Mouse (Mus musculus) layer of hippocampus, adult 2 months (tissue): ENCODE data around the gene Tmem43. TPM values are rescaled to one million over a fixed set of nuclear protein-coding genes. Genes with fewer than 3 reads are reported as not detected.
"Not testable (repeated sequence)": the region's sequence is repeated elsewhere in the genome, so short reads cannot be mapped to it uniquely, and the experiment has no call there.

Experiments
- DNase-seq, 2 experiments: peaks; one replicate each; pipeline ENCODE4 v3.0.0; 2022; ENCODE audit warnings: low spot score in 2 of 2
- H3K27ac ChIP-seq: fragments of 200-600 bp; 2 replicates; pipeline ENCODE4 v1.8.1; 2022
- H3K4me3 ChIP-seq: fragments of 200-600 bp; 2 replicates; pipeline ENCODE4 v1.8.1; 2022; ENCODE audit warnings: mild to moderate bottlenecking
- CTCF ChIP-seq: fragments of 200-600 bp; conservative IDR thresholded peaks from 2 replicates; pipeline ENCODE4 v1.8.1; 2022; ENCODE audit warnings: antibody characterized with exemption, mild to moderate bottlenecking, moderate library complexity
- total RNA-seq, 2 experiments: library from RNA; stranded (reverse); gene quantifications; 2 replicates each; pipeline ENCODE4 v1.2.3; 2021

Tmem43 gene
- total RNA-seq, 2 experiments from 2014 or later, result 28.3 to 28.7 TPM

DNA sequence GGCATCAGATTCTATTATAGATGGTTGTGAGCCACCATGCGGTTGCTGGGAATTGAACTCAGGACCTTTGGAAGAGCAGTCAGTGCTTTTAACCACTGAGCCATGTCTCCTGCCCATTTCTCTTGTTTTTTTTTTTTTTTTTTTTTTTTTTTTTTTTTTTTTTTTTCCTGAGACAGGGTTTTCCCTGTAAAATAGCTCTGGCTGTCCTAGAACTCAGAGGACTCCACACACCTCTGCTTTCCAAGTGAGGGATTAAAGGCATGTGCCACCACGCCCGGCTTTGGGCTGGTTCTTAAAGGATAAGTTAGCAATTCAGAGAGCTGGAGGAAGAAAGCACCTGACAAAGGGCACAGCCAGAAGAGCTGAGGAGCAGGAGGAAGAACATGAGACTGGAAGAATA, 2.1 kb upstream of the Tmem43 start:
- DNase-seq, H3K4me3 ChIP-seq, H3K27ac ChIP-seq: not testable (repeated sequence)
- TF ChIP-seq CTCF, result peak; percentile 22; the same call in 1 of the 2 replicates

DNA sequence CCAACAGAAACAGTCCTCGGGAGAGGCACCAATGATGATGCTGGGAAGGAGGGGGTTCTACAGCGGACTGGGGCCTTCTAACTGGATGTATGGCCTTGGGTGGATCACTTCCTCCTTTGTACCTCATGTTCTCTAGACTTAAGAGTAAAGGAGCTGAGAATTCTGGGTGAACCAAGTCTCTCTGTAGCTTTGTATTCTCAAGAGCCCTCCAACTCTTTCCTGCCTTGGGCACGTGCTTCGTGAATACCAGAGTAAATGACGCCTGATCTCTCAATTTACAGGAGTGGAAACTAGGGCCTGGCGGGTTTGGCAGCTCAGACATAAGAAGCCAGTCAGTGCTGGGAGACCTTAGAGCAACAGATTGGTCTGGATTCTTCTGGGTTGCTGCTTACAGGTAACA, 1.2 kb upstream of the Tmem43 start:
- Histone ChIP-seq H3K4me3 (peak overlapping the region; percentile 71), H3K27ac (peak overlapping the region; percentile 92; the same call in 1 of the 2 replicates)
- DNase-seq, result no peak
- no peak for TF ChIP-seq CTCF

DNA sequence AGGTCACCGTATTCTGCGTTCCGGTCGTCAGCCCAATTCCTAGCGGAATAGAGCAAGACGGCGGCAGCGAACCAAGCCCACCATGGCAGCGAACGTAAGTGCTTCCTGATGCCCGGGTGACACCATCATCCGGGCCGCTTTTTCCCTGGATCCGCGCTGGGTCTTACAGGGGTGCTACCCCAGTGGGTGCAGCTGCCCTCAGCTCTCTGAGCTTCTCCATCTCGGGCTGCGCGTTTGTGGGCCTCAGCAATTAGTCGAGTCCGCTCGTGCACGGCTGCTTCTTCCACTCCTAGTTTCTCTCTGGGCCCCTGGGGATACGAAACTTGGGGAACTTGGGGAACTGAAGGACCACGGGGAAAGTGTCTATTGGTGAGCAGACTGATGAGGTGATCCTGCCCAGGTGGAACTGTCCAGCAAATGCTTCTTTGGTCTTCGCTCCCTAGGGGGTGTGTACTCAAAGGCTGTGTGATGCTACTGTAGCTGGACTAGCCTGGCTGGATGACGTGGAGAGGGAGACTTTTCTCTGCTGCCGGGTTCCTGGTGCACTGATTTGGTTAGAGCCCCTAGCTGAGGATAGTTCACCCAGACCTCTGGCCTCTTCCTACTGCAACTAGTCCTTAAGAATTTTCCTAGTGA, 420 bp downstream of the Tmem43 start:
- no peak for DNase-seq
- TF ChIP-seq CTCF, result no peak
- peak overlapping the region; percentile 73 for H3K27ac ChIP-seq
- peak overlapping the region; percentile 71 for H3K4me3 ChIP-seq

DNA sequence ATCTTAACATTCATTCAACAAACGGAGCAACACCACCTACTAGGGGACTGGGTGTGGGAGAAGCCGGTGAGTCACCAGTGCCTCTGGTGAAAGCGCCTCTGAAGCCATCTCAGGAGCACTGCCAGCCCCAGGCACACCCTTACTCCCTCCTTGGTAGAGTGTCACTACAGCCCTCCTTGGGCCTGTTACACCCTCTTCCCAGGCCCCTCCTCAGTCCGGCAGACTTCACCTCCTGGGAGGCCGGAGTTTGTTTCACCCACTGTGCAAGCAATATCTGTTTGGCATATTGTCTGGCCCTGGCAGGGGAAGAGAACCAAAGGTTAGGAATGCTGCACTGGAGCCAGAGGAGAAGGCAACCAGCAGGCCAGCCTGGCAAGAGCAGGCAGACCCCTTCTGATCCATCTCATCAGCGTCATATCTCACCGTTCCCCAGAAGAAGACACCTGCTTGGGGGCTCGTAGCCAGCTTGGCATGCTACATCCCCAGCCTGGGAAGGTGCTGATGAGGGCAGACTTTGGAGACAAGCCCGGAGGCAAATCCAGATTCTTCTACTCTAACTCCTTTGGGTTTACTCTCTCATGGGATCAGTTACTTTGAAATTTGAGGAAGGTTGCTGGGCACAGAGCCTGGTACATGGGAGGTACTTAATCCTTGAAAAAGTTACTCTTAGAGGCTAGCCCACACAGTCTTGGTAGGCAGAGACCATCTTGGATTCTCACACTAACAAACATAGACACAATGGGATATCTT, 1.1 kb downstream of the Tmem43 start:
- no peak for TF ChIP-seq CTCF
- H3K4me3 ChIP-seq, result peak overlapping the region; percentile 71
- DNase-seq, result no peak
- no peak overlapping the region for H3K27ac ChIP-seq

DNA sequence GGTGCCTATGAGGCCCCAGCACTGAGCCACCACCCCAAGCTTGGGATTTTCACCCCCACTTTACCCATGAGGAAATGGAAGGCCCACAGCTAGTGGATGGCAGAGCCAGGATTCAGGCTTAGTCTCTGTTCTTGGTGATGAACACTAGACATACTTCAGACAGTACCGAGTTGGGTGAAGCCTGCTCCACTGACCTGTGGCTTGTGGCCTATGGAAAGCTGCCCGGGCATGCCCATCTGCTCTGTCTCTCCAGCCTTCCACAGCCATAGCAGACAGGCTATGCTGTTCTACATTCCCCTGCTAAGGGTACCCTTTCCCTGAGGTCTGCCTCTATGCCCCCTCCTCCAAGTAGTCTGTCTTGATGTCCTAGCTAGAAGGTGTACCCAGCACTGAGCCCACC, 3.0 kb downstream of the Tmem43 start:
- no peak for TF ChIP-seq CTCF
- no peak for DNase-seq
- Histone ChIP-seq H3K27ac (no peak overlapping the region), H3K4me3 (no peak overlapping the region)

DNA sequence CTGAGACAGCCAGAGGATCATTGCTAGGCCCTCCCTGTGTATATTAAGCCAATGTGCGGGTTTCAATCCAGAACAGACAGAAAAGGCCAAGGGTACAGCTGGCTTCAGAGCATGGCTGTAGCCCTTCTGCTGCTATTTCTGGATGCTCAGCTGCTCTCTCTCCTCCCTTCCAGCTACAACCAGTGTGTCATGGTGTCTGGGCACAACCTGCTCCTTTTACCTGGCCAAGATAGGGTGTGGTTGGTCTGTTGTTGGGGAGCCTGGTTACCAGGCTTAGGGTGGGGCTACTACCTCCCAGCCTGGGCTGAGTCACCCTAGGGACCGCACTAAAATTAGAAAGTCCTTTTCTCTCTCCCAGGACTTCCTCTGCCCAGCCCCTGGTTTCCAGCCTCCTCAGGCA, 9.9 kb downstream of the Tmem43 start:
- no peak overlapping the region for H3K27ac ChIP-seq
- DNase-seq, result no peak
- no peak overlapping the region for H3K4me3 ChIP-seq
- TF ChIP-seq CTCF, result no peak

GRCm38 (mm10) chr6:91486736-91487453, 13.4 kb downstream of the Tmem43 start:
- Histone ChIP-seq H3K4me3 (no peak overlapping the region), H3K27ac (no peak overlapping the region)
- no peak for DNase-seq
- TF ChIP-seq CTCF, result no peak

- no peak for TF ChIP-seq CTCF
- Histone ChIP-seq H3K4me3 (no peak overlapping the region), H3K27ac (peak overlapping the region; percentile 65)
- DNase-seq, result peak in 1 of 2 experiments; percentile 46
These were observed 15.2 kb downstream of the Tmem43 start for GRCm38 (mm10) chr6:91488496-91489212.

GRCm38 (mm10) chr6:91489872-91490271, 16.4 kb downstream of the Tmem43 start:
- no peak overlapping the region for H3K4me3 ChIP-seq
- H3K27ac ChIP-seq, result peak overlapping the region; percentile 65
- no peak for TF ChIP-seq CTCF
- DNase-seq, result peak; percentile 35 to 44

- Histone ChIP-seq H3K27ac (0 out of 2 replicates have a peak overlapping the region, but pooled peaks have one; percentile 65), H3K4me3 (no peak overlapping the region)
- DNase-seq, result no peak
- no peak for TF ChIP-seq CTCF
These were observed 17.5 kb downstream of the Tmem43 start for GRCm38 (mm10) chr6:91491004-91491403.

GRCm38 (mm10) chr6:91493053-91493452, 19.6 kb downstream of the Tmem43 start:
- no peak for DNase-seq
- TF ChIP-seq CTCF, result no peak
- Histone ChIP-seq H3K4me3 (no peak overlapping the region), H3K27ac (no peak overlapping the region)

- Histone ChIP-seq H3K4me3 (no peak overlapping the region), H3K27ac (no peak overlapping the region)
- no peak for DNase-seq
- TF ChIP-seq CTCF, result no peak
These were observed 21.0 kb downstream of the Tmem43 start for GRCm38 (mm10) chr6:91494526-91494925.

GRCm38 (mm10) chr6:91503302-91503701, 29.8 kb downstream of the Tmem43 start:
- no peak overlapping the region for H3K27ac ChIP-seq
- H3K4me3 ChIP-seq, result no peak overlapping the region
- no peak for TF ChIP-seq CTCF
- DNase-seq, result no peak
